Mouse (Mus musculus) monocyte, adult 59 days (primary cell): ENCODE data around the gene Gtf2a1l. TPM values are rescaled to one million over a fixed set of nuclear protein-coding genes. Genes with fewer than 3 reads are reported as not detected.

Experiments
- total RNA-seq, 2 experiments: library from RNA; stranded (reverse); gene quantifications; one replicate each; pipeline ENCODE4 v1.2.4; 2023

Gene Gtf2a1l
- total RNA-seq, result not detected

DNA sequence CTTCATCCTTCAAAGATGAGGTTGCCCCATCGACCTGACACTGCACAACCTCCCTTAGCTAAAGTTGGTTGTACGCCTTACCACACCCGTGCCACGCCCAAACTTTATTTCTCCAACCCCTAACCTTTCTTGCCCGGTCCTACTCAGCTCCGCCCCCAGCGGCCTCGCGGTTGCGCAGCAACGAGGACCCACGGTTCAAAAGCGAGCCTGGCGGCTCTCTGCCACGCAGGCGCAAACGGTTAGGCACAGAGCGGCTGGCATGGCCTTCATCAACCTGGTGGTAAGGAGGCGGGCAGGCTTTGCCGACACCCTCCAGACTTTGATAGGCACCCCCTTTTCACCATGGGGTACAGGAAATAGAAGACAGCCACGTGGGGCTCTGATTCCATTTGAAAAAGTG is at the start of gene Gtf2a1l:
Gtf2a1l (plus strand) TSS at position 209 of the 400 bp plus-strand sequence.

Other genes starting within 250 kb of the Gtf2a1l start
- gene Foxn2, start 227.9 kb upstream of the Gtf2a1l start, total RNA-seq, result 10 to 100 TPM; 83.9 to 87.9 TPM
- 100 to 1,000 TPM in 1 of 2 experiments, 10 to 100 TPM in 1; 98.0 to 101 TPM for gene Ppp1r21, start 138.5 kb upstream of the Gtf2a1l start, total RNA-seq
- gene Ston1, start 71.0 kb upstream of the Gtf2a1l start, total RNA-seq, result under 1 TPM in 1 of 2 experiments, not detected in 1; 0.16 TPM
- not detected for gene Lhcgr, start 123.3 kb downstream of the Gtf2a1l start, total RNA-seq